Mouse (Mus musculus): ENCODE results near the gene Irs1. TPM values are rescaled to one million over a fixed set of nuclear protein-coding genes. Genes with fewer than 3 reads are reported as not detected.

Gene Irs1
- polyA plus RNA-seq, 1 experiment from 2014 or later: 11.8 TPM

DNA sequence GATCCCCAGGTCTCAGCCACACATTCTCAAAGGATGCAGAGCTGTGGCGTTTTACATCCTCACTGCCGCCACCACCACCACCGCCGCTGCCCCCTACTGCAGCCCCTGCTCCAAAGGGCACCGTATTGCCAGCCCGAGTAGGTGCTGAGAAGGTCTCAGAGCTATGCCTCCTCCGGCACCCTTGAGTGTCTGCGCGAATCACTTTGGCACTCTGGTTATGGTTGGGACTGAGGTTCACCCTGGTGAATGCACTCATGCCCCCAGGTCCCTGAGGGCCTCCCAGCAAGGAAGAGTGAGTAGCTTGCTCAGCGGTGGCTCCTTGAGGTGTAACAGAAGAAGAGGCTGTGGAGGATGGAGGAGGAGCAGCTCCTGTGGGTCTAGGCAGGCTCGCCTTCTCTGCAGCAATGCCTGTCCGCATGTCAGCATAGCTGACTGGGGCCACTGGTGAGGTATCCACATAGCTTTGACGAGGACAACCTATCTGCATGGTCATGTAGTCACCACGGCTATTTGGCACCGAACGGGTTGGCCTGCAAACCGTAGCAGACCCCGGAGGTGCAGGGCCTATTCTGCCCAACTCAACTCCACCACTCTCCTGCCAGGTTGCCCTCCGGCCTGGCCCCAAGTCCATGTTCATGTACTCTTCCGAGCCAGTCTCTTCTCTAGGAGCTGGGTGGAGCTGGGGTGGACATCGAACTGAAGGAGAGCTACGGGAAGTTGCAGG is 4.0 kb downstream of the Irs1 start:
- Histone ChIP-seq H3K27me3 (no peaks in the 10 kb centered on the region), H3K36me3 (peaks cover 26% of the 10 kb centered on the region), H3K4me2 (replicated peaks) (peak overlapping the region; percentile 92), H3K4me1 (peaks cover 50% of the 10 kb centered on the region), H3K4me3 (peak overlapping the region; percentile 75), H3K9me3 (peaks cover 5% of the 10 kb centered on the region; the same call in 1 of the 2 replicates), H3K9ac (peak overlapping the region; percentile 61), H3K27ac (peak overlapping the region; percentile 52; the same call in 1 of the 2 replicates)
- ATAC-seq (ENCODE audit: low FRiP score, low read depth): no peak
- 71% methylated on average over 22 of the region's 22 CpGs for WGBS

DNA sequence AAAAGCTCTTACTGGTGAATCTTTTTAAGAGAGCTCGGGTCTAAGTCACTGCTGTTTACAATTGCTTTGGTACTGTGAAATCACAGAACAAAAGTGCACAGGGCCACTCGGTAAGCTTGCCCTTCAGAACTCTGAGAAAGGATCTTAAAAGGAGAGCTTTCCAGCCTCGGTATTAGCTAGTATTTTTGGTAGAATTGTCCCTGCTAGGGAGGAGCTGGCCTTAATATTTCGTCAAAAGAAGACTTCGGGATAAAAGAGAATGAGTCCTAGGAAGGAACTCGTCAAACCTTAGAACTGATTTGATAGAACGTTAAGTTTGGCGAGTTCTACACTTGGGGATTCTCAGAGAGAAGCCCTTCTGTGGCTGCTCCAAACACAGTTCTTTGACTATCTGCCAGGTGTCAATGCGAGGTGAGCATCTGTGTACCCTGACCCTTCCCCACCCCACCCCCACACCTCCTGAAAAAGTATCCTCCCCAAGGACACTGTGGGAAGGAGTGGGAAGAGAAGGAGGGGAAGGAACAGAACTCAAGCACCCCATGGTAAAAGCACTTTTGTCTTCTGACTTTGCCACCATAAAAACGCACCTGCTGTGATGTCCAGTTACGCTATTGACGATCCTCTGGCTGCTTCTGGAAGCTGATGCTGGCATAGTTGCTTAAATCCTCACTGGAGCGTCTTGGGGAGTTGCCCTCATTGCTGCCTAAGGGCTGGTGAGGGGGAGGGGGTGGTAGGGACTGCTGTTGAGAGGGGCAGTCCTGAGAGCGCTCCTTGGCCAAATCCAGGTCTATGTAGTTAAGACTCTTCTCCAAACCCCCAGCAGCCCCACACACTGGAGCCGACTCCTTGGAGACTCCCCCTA is 4.8 kb downstream of the Irs1 start:
- Histone ChIP-seq H3K36me3 (peaks cover 31% of the 10 kb centered on the region), H3K4me1 (peaks cover 53% of the 10 kb centered on the region), H3K9me3 (peaks cover 5% of the 10 kb centered on the region; the same call in 1 of the 2 replicates), H3K4me2 (replicated peaks) (peak overlapping the region; percentile 92), H3K4me3 (peak overlapping the region; percentile 75), H3K27me3 (no peaks in the 10 kb centered on the region), H3K27ac (peak overlapping the region; percentile 52; the same call in 1 of the 2 replicates), H3K9ac (peak overlapping the region; percentile 61)
- ATAC-seq (ENCODE audit: low FRiP score, low read depth): no peak
- 22% methylated on average over 15 of the region's 15 CpGs for WGBS

DNA sequence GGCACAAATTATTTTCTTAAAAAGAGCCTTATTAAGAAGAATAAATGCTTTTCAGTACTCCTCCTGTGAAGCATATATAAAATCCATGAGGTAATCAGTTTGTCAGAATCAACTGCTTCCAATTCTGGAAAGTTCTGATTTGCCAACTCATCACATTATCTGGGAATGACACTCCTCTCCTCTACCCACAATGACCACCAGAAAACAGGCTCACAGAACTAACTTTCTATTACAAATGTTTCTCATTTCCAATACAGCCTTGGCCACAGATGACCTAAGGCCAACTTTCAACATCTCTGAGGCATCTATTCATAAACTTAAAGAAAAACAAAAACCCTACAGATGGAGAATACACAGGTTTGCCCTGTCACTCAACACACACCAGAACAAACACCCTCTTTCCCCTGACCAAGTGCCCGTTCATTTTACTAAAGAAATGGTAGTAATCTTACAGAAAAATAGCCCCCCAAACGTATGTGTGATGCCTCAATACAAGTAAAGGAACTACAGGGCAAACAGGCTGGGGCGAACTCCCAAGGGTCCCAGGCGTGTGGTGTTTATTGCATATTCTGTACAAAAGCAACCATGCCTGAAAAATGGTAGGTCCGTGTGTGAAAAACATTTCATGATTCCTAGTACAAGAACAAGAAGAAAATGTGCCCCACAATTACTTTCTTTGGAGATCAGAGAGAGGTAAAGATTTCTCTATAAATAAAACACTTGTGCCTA is 5.6 kb downstream of the Irs1 start:
- peak overlapping the region; percentile 61 for H3K9ac ChIP-seq

DNA sequence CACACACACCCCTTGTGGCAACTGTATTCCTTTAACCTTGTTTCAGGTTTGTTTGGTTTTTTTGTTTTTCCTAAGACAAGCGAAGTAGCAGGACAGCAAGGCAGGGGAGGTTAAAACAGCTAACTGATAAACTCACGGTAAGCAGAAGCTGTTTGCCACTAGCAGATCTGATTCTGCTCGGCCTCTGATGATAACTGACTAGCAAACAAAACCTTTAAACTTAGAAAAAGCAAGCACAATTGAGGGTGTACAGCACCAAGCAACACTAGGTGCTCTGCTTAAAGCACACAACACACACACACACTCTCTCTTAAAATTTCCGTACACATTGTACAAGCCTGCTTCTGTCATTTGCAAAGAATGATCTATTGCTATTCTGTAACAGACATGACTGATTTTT is 6.8 kb downstream of the Irs1 start:
- H3K9ac ChIP-seq: peak overlapping the region; percentile 76

More for the DNA sequence above, 5.6 kb downstream of the Irs1 start:
- Histone ChIP-seq H3K4me2 (replicated peaks) (peak overlapping the region; percentile 92), H3K36me3 (peaks cover 32% of the 10 kb centered on the region), H3K9me3 (peaks cover 5% of the 10 kb centered on the region; the same call in 1 of the 2 replicates), H3K27me3 (no peaks in the 10 kb centered on the region), H3K4me1 (peaks cover 53% of the 10 kb centered on the region), H3K27ac (no peak overlapping the region), H3K4me3 (peak overlapping the region; percentile 75)
- 14% methylated on average over 5 of the region's 5 CpGs for WGBS
- no peak for ATAC-seq (ENCODE audit: low FRiP score, low read depth)

DNA sequence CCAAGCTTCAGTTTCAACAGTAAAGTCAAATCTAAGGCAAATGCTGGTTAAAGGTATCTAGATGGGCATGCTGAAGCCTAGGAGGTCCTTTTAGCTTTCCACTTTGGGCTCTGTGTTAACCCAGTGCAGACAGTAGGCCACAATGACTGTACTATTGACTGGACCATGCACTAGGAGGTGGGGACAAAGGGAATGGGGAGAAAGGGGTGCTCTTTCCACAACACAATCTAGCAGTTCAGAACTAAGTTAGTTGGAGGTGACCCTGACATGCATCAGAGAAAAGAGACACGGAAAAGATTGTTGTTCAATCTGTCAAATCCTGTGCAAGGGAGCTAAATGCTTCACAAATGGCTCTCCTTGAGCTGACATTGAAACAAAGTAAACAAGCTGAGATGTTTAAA is 7.3 kb downstream of the Irs1 start:
- H3K27ac ChIP-seq: peak overlapping the region; percentile 93
- H3K4me1 ChIP-seq: peaks cover 43% of the 10 kb centered on the region
- H3K4me3 ChIP-seq: peak overlapping the region; percentile 75
- peaks cover 36% of the 10 kb centered on the region for H3K36me3 ChIP-seq
- WGBS: 5% methylated on average over 1 of the region's 1 CpGs
- no peaks in the 10 kb centered on the region for H3K27me3 ChIP-seq
- peak overlapping the region; percentile 75 for H3K4me2 ChIP-seq (replicated peaks)
- H3K9ac ChIP-seq: peak overlapping the region; percentile 76
- ATAC-seq (ENCODE audit: low FRiP score, low read depth): no peak
- peaks cover 3% of the 10 kb centered on the region; the same call in 1 of the 2 replicates for H3K9me3 ChIP-seq

More for the DNA sequence above, 6.8 kb downstream of the Irs1 start:
- peak overlapping the region; percentile 93 for H3K27ac ChIP-seq
- peaks cover 36% of the 10 kb centered on the region for H3K36me3 ChIP-seq
- no peak for ATAC-seq (ENCODE audit: low FRiP score, low read depth)
- peaks cover 5% of the 10 kb centered on the region; the same call in 1 of the 2 replicates for H3K9me3 ChIP-seq
- H3K27me3 ChIP-seq: no peaks in the 10 kb centered on the region
- WGBS: 15% methylated on average over 4 of the region's 4 CpGs
- H3K4me1 ChIP-seq: peaks cover 48% of the 10 kb centered on the region
- H3K4me3 ChIP-seq: peak overlapping the region; percentile 75
- peak overlapping the region; percentile 75 for H3K4me2 ChIP-seq (replicated peaks)

DNA sequence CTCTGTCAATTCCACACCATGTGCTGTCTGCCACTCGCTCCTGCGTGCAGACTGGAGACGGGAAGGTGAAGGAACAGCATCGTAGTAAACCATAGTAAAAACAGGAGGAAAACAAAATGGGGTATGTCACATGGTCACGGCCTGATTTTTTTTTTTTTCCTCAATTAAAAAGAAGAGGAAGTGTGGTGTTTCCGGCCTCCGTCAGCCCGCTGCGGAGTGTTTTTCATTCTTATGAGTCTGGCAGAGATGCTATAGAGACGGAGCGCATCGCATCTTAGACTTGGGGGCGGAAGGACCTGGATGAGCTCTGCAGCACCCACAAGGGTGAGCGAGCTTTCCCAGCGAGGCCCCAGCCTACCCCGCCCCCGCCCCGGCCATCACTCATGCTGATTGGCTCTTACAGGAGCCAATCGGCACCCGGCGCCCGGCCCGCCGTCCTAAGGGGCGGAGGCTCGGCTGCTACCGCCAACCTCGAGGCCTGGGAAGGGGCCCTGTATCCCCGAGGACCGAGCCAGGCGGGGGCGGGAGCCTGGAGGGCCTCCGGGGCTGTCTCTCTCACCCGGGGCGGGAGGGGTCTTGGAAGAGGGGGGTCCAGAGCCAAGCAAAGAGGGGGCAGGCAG is 8.1 kb downstream of the Irs1 start:
- H3K36me3 ChIP-seq: peaks cover 36% of the 10 kb centered on the region
- peak overlapping the region; percentile 75 for H3K4me2 ChIP-seq (replicated peaks)
- peak; percentile 96 for ATAC-seq (ENCODE audit: low FRiP score, low read depth)
- peak overlapping the region; percentile 76 for H3K9ac ChIP-seq
- WGBS: 1% methylated on average over 35 of the region's 35 CpGs
- H3K4me3 ChIP-seq: peak overlapping the region; percentile 75
- H3K9me3 ChIP-seq: no peaks in the 10 kb centered on the region
- peaks cover 35% of the 10 kb centered on the region for H3K4me1 ChIP-seq
- H3K27me3 ChIP-seq: no peaks in the 10 kb centered on the region
- peak overlapping the region; percentile 93 for H3K27ac ChIP-seq

DNA sequence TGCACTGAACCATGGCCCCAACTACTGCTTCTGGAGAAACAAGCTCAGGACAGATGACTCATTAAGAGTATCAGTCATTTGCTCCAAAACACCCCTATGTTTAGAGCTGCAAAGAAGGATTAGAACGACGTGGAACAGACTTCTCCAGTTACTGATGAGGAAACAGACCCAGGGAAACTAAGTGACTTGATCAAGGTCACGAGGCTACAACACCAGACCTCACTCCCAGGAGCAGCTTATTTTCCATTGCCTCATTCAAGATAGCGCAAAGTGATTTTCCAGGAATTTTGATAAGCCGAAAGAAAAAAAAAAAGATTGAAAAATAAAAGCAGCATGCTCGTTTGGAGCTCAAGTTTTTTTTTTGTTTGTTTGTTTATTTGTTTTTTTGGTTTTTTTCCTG is 9.4 kb downstream of the Irs1 start:
- Histone ChIP-seq H3K4me2 (replicated peaks) (0 out of 2 replicates have a peak overlapping the region, but pooled peaks have one; percentile 3), H3K4me3 (no peak overlapping the region), H3K9me3 (no peaks in the 10 kb centered on the region), H3K9ac (no peak overlapping the region), H3K4me1 (peaks cover 23% of the 10 kb centered on the region), H3K27me3 (no peaks in the 10 kb centered on the region), H3K27ac (no peak overlapping the region), H3K36me3 (peaks cover 36% of the 10 kb centered on the region)
- WGBS: 68% methylated on average over 6 of the region's 6 CpGs
- ATAC-seq (ENCODE audit: low FRiP score, low read depth): no peak

DNA sequence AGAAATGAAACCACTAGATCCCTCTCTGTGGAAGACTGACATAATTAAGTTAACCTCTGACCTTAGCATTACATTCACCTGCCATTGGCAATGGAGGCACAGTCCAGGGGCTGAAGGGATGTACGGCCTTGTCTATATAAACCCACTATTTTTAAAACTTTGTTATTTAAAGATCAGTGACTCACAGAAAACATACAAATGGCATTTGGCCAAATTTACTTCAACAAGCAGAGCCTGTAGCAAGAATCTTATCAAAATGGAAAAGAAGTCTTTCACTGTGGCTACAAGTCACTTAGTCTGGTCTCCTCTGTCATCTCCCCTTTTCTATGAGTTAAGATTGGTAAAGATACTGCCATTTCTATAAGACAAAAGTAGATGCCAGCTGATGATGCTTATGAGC is 11.4 kb downstream of the Irs1 start:
- 78% methylated on average over 1 of the region's 1 CpGs for WGBS
- Histone ChIP-seq H3K27ac (no peak overlapping the region), H3K36me3 (peaks cover 43% of the 10 kb centered on the region), H3K27me3 (no peaks in the 10 kb centered on the region), H3K9ac (no peak overlapping the region), H3K4me2 (replicated peaks) (no peak overlapping the region), H3K9me3 (no peaks in the 10 kb centered on the region), H3K4me1 (peaks cover 16% of the 10 kb centered on the region), H3K4me3 (no peak overlapping the region)
- ATAC-seq (ENCODE audit: low FRiP score, low read depth): no peak

DNA sequence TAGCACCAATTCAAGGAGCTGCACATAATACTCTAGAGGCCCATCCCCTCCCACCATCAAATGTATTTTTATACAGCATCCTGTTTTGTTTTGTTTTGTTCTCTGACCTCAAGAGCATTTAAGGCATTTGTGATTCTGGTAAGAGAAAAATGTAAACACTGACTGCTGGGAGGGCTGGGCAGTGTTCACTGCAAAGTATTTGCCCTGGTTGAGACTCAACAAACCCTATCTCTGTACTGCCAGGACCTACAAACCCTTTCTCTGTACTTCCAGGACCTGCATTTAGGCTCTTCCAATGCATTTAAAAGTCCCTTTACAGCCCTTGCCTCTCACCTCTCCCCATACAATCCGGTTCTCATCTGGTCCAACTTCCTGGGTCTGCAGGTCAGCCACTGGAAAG is 16.9 kb downstream of the Irs1 start:
- whole genome bisulfite sequencing: 21% methylated on average over 1 of the region's 1 CpGs
- H3K27me3 ChIP-seq: no peaks in the 10 kb centered on the region
- no peak overlapping the region; the same call in 1 of the 2 replicates for H3K27ac ChIP-seq
- no peak overlapping the region for H3K4me3 ChIP-seq
- H3K36me3 ChIP-seq: peaks cover 40% of the 10 kb centered on the region
- H3K9ac ChIP-seq: no peak overlapping the region
- H3K4me2 ChIP-seq (replicated peaks): 0 out of 2 replicates have a peak overlapping the region, but pooled peaks have one; percentile 3
- no peak for ATAC-seq (ENCODE audit: low FRiP score, low read depth)
- H3K4me1 ChIP-seq: peaks cover 18% of the 10 kb centered on the region
- H3K9me3 ChIP-seq: no peaks in the 10 kb centered on the region

DNA sequence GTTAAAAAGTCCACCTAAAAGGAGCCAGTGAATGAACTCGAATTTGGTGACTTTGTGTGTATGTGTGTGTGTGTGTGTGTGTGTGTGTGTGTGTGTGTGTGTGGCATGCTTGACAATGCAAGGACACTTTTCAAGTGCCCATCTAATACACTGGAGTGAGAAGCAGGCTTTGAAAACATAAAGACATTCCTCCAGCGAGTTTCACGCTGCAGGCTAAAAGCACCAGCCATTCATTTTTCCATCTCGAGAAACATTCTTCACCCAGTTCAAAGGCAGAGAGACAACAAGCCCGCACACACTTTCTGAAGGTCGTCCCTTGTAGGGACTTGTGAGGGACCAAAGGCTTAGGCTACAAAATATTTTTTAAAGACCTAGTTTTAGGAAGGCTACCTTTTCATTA is 17.7 kb downstream of the Irs1 start:
- 38% methylated on average over 6 of the region's 6 CpGs for WGBS
- no peaks in the 10 kb centered on the region for H3K27me3 ChIP-seq
- H3K36me3 ChIP-seq: peaks cover 35% of the 10 kb centered on the region
- no peaks in the 10 kb centered on the region for H3K9me3 ChIP-seq
- no peak overlapping the region for H3K9ac ChIP-seq
- no peak overlapping the region for H3K4me2 ChIP-seq (replicated peaks)
- H3K27ac ChIP-seq: no peak overlapping the region
- H3K4me1 ChIP-seq: peaks cover 18% of the 10 kb centered on the region
- no peak for ATAC-seq (ENCODE audit: low FRiP score, low read depth)
- H3K4me3 ChIP-seq: no peak overlapping the region

DNA sequence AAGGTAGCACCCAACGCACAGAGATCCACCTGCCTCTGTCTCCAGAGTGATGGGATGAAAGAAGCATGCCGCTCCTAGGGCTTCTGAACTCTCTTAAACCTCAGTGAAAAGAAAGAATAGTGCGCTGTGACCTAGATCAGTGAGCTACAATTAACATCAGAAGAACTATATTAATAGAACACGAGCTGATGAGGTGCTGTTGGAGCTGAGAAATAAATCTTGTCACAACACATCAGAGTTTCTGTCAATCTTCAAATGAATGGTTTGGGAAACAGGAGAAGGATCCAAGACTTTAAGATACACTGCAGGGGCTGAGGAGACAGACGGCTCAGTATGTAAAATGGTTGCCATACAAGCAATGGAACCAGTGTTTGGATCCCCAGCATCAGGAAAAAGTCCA is 19.0 kb downstream of the Irs1 start:
- Histone ChIP-seq H3K9ac (no peak overlapping the region), H3K27me3 (no peaks in the 10 kb centered on the region), H3K9me3 (no peaks in the 10 kb centered on the region), H3K4me2 (replicated peaks) (no peak overlapping the region), H3K4me3 (no peak overlapping the region), H3K27ac (no peak overlapping the region), H3K4me1 (peaks cover 18% of the 10 kb centered on the region), H3K36me3 (peaks cover 23% of the 10 kb centered on the region)
- WGBS: 62% methylated on average over 5 of the region's 5 CpGs
- no peak for ATAC-seq (ENCODE audit: low FRiP score, low read depth)

Data from limb, embryonic 13.5 days (tissue).